Mouse (Mus musculus): ENCODE measurements around the gene Lhx9.

- TF ChIP-seq CTCF (conservative IDR thresholded peaks at IDR 0.05; ENCODE audit: low read length) (no peak), NANOG (IDR thresholded peaks at IDR 0.05; ENCODE audit: borderline replicate concordance, low read length) (no peak)
Observed at GRCm38 (mm10) chr1:138801296-138801695, 47.1 kb downstream of the Lhx9 start.

All from E14TG2a.4 (cell line).